Mouse (Mus musculus): ENCODE results near the gene 4930469K13Rik.

- no peak for TF ChIP-seq CTCF (IDR thresholded peaks at IDR 0.05; ENCODE audit: low read depth)
- no peak for TF ChIP-seq EP300 (optimal IDR thresholded peaks at IDR 0.05)
Observed at GRCm38 (mm10) chr11:33986525-33986924, 111.8 kb downstream of the 4930469K13Rik start.

Measured in stomach, postnatal 0 days (tissue).